Mouse (Mus musculus): ENCODE measurements around the gene Pld5. TPM values are rescaled to one million over a fixed set of nuclear protein-coding genes. Genes with fewer than 3 reads are reported as not detected.

The Pld5 gene
- polyA plus RNA-seq, 1 experiment from 2014 or later: 3.1 TPM

DNA sequence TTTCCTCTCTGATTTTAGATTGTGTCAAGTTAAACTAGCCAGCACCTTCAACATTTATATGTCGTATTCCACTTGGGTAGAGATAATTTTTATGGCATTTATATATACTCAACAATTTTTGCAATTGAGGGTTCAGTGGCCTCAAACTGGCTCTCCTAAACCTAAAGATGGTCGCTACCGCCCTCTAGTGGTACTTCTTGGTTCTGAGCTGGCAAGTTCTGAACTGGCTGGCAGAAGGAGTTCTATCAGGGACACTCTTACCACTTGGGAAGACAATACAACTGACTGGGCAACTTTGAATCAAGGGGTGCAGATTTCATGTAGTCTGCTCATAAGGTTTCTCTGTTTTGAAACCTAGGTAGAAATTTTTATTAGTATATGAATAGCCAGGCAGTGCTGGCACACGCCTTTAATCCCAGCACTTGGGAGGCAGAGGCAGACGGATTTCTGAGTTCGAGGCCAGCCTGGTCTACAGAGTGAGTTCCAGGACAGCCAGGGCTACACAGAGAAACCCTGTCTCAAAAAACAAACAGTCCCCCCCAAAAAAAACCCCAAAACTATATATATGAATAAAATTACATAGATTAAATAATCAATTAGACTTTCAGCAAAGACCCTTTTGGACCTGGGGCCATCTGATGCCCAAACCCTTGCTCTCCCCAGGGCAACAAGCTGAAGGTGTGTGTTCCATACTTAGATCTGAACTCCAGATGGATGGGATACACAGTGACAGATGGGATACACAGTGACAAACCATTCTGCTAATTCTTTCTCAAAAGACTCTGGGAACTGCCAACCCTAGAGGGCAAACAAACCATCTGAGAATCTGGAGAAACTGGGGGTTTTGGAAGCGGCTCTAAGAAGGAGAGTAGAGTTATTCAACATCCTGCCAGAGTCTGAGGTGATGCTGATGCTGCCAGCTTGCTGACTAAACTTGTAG, 351.0 kb downstream of the Pld5 start:
- H3K4me2 ChIP-seq (replicated peaks): no peak overlapping the region
- H3K36me3 ChIP-seq: no peaks in the 10 kb centered on the region
- WGBS: 55% methylated on average over 7 of the region's 7 CpGs
- no peaks in the 10 kb centered on the region for H3K4me1 ChIP-seq (replicated peaks)
- no peaks in the 10 kb centered on the region for H3K9me3 ChIP-seq
- no peak overlapping the region for H3K4me3 ChIP-seq (replicated peaks)
- no peak overlapping the region for H3K27ac ChIP-seq
- H3K9ac ChIP-seq (replicated peaks): no peak overlapping the region
- ATAC-seq: 0 out of 2 replicates have a peak, but pooled peaks have one; percentile 53
- no peaks in the 10 kb centered on the region for H3K27me3 ChIP-seq

DNA sequence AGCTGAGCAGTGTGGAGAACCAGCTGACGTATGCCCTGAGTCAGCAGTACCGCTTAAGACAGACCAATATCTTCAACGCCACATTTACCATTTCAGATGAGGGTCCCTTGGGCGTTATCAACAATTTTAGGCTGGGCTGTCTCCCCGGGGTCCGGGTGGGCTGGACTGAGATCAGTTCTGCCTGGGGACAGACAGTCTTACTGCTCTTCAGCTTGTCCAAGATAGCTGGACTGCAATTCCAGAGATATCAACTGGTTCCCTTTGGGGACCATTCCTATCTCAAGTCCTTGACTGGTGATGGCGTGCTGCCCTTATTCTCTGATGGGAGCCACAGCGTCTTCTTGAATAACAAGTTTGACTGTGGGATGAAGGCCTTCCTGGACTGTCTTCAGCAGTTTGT, 354.0 kb downstream of the Pld5 start:
- no peak for ATAC-seq
- 93% methylated on average over 8 of the region's 8 CpGs for WGBS
- H3K9ac ChIP-seq (replicated peaks): no peak overlapping the region

GRCm38 (mm10) chr1:175920029-175920428, 355.1 kb downstream of the Pld5 start, which contains the start of gene Gm38100:
Gm38100 (plus strand) TSS chr1:175920329.
- H3K27ac ChIP-seq: no peak within 1 kb of the TSS
- no peak for ATAC-seq
- H3K9me3 ChIP-seq: no peaks in the 10 kb centered on the region
- no peaks in the 10 kb centered on the region for H3K36me3 ChIP-seq
- H3K4me2 ChIP-seq (replicated peaks): no peak within 1 kb of the TSS
- 94% methylated on average over 9 of the region's 9 CpGs for WGBS
- H3K9ac ChIP-seq (replicated peaks): no peak within 1 kb of the TSS
- H3K27me3 ChIP-seq: no peaks in the 10 kb centered on the region
- no peak within 1 kb of the TSS for H3K4me3 ChIP-seq (replicated peaks)
- H3K4me1 ChIP-seq (replicated peaks): no peaks in the 10 kb centered on the region

More for the DNA sequence above, 354.0 kb downstream of the Pld5 start:
- no peaks in the 10 kb centered on the region for H3K4me1 ChIP-seq (replicated peaks)
- no peak overlapping the region for H3K27ac ChIP-seq
- H3K9me3 ChIP-seq: no peaks in the 10 kb centered on the region
- H3K4me2 ChIP-seq (replicated peaks): no peak overlapping the region
- no peak overlapping the region for H3K4me3 ChIP-seq (replicated peaks)
- H3K27me3 ChIP-seq: no peaks in the 10 kb centered on the region
- no peaks in the 10 kb centered on the region for H3K36me3 ChIP-seq

DNA sequence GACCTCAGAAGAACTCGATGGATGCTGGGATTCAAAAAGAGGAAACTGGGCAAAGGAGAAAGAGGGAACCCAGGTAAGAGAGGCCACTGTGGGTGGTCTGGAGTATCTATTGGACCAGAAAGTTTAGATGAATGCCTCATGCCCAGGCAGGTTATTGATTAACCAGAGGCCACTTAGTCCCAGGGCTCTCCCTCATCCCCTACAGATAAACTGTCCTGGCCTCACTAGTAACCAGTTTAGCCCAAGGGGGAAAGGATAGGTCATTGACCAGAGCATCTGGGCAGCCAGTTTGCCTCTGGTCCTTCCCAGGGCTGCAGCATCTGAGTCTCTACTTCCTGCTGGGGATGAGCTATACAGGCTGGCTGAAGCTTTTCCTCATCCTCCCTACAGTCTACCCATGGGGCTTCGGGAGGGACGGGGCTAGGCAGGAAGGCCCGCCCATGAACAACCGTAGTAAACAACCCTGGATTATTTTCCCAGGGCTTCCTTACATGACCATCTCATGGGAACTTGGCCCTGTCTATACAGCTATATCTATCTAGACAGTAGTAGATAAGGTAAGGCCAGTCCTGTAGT, 361.3 kb downstream of the Pld5 start:
- Histone ChIP-seq H3K4me2 (replicated peaks) (no peak overlapping the region), H3K36me3 (peaks cover 9% of the 10 kb centered on the region; the same call in 1 of the 2 replicates), H3K9me3 (no peaks in the 10 kb centered on the region), H3K27me3 (no peaks in the 10 kb centered on the region), H3K4me1 (replicated peaks) (no peaks in the 10 kb centered on the region), H3K27ac (no peak overlapping the region), H3K4me3 (replicated peaks) (no peak overlapping the region), H3K9ac (replicated peaks) (no peak overlapping the region)
- 84% methylated on average over 5 of the region's 5 CpGs for WGBS
- no peak for ATAC-seq

Measured in midbrain, embryonic 13.5 days (tissue).